Mouse (Mus musculus): ENCODE measurements around the gene Ucp2. TPM values are rescaled to one million over a fixed set of nuclear protein-coding genes. Genes with fewer than 3 reads are reported as not detected.
"Not testable (repeated sequence)": the region's sequence is repeated elsewhere in the genome, so short reads cannot be mapped to it uniquely, and the experiment has no call there.

Gene Ucp2
- total RNA-seq, 1 experiment from 2014 or later = 334 TPM

GRCm38 (mm10) chr7:100473846-100474454 lies 19.2 kb upstream of the Ucp2 start:
- no peak for ATAC-seq (replicated peaks; ENCODE audit: insufficient number of reproducible peaks, low FRiP score, low TSS enrichment, poor library complexity, severe bottlenecking)

DNA sequence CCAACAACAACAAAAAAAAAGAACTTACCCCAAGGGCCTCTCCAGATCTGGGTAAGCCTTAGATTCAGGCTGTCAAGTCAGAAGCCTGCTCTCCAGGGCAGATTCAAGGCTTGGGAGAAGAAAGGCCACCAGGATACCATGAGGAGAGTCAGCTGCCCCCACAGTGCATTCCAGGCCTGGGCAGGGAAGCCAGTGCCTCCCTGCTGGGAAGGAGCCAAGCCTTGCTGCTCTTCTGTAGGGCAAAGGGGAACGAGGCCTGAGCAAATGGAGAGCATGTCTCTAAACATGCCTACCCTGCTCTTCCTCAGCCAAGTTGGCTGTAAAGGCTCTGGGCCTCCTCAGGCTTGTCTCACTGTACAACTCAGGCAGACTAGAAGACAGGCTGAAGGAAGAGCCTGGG lies 18.5 kb upstream of the Ucp2 start:
- ATAC-seq (replicated peaks; ENCODE audit: insufficient number of reproducible peaks, low FRiP score, low TSS enrichment, poor library complexity, severe bottlenecking) = no peak

GRCm38 (mm10) chr7:100479100-100479822 lies 13.9 kb upstream of the Ucp2 start:
- no peak for ATAC-seq (replicated peaks; ENCODE audit: insufficient number of reproducible peaks, low FRiP score, low TSS enrichment, poor library complexity, severe bottlenecking)

DNA sequence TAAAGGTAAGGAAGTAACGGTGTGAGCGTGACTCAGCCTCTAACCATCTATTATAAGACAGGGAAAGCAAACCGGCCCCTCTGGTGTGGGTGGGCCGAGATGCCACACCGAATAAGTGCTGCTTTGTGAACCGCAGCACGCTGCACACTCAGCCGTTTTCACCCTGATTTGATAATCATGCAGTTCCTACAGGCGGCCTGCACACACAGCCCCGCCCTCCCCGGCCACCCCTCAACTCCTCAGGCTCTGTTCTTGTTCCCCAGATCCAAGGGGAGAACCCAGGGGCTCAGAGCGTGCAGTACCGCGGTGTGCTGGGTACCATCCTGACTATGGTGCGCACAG lies 13.3 kb upstream of the Ucp2 start:
- no peak for ATAC-seq (replicated peaks; ENCODE audit: insufficient number of reproducible peaks, low FRiP score, low TSS enrichment, poor library complexity, severe bottlenecking)

GRCm38 (mm10) chr7:100480175-100480574 lies 13.0 kb upstream of the Ucp2 start:
- ATAC-seq (replicated peaks; ENCODE audit: insufficient number of reproducible peaks, low FRiP score, low TSS enrichment, poor library complexity, severe bottlenecking) = no peak

- ATAC-seq (replicated peaks; ENCODE audit: insufficient number of reproducible peaks, low FRiP score, low TSS enrichment, poor library complexity, severe bottlenecking) = not testable (repeated sequence)
Observed at GRCm38 (mm10) chr7:100482046-100482445, 11.1 kb upstream of the Ucp2 start.

DNA sequence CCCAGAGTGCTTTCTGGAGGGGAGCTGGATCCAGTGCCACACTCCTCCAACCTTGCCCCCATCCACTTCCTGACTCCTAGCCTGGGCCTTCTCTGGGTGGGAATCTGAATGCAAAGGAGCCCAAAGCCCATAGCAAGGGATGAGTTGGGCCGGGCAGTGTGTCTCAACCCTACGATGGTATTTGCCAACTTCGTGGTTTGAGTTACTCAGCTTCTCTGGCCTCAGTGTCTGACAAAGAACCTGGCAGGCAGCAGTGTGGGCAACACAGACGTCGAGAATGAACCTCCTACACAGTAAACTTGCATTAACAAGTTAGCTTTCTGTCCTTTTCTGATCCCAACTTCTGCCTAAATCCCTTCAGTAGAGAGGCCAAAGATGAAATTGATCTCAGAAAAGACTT lies 8.6 kb upstream of the Ucp2 start:
- peak; percentile 24; the same call in 1 of the 2 replicates for ATAC-seq (replicated peaks; ENCODE audit: insufficient number of reproducible peaks, low FRiP score, low TSS enrichment, poor library complexity, severe bottlenecking)

- peak; percentile 91 for ATAC-seq (replicated peaks; ENCODE audit: insufficient number of reproducible peaks, low FRiP score, low TSS enrichment, poor library complexity, severe bottlenecking)
Observed at GRCm38 (mm10) chr7:100487301-100487700, 5.8 kb upstream of the Ucp2 start.

DNA sequence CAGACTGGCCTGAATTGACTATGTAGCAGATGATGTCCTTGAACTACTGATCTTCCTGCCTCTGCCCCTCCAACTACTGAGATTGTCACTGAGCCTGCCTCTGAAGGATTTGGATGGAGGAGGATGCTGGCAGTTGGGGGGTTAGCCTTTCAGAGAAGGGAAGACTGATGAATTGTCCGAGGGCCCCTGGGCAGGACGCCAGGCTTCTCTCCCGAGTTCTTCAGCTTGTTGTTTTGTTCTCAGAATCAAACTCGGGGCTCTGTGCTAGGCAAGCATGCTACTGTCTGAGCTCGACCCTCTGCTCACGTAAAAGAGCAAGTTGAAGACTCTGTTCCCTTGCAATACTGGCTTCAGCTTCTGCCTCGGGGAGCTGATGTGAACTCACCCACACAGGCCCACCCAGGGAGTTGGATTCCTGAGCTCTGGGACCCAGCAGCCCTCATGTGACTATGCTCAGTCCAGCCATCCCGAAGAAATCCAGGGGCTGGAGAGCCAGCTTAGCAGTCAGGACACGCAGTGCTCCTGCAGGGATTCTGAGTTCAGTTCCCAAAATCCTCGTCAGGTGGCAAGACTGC lies 4.6 kb upstream of the Ucp2 start:
- ATAC-seq (replicated peaks; ENCODE audit: insufficient number of reproducible peaks, low FRiP score, low TSS enrichment, poor library complexity, severe bottlenecking) = no peak

DNA sequence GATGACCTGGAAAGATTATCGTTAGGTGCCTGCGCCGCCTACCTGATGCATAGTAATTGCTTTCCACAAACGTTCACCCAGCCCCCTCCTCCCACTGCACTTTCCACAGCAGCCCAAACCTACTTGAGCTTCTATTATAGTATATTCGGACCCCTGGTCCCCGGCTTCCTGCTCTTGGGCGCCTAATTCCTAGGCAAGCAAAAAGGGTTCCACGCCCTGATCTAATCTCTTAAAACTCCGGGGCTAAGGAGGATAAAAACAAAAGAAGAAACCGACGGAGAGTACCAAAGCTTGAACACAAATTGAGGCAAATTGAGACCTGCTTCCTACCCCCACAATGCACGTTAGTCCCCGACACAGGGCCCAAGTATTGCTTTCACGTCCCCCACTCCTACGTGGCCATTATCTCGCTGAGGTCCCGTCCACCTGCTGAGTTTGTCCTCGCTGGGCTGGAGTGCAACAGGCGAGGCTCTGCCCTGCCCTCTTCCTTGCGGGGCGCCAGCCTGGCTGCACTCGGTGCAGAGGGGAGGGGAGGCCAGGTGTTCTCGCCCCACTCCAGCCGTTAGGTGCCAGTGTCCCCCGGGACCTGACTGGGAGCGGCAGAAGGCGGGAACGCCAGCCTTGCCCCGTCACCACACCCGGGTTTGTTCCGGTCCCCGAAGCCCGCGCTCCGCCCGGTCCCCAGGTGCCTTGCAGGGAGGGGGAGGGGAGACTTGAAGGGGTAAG lies 583 bp upstream of the Ucp2 start:
- no peak for ATAC-seq (replicated peaks; ENCODE audit: insufficient number of reproducible peaks, low FRiP score, low TSS enrichment, poor library complexity, severe bottlenecking)

- no peak for ATAC-seq (replicated peaks; ENCODE audit: insufficient number of reproducible peaks, low FRiP score, low TSS enrichment, poor library complexity, severe bottlenecking)
Observed at GRCm38 (mm10) chr7:100493484-100494414, 612 bp downstream of the Ucp2 start.

DNA sequence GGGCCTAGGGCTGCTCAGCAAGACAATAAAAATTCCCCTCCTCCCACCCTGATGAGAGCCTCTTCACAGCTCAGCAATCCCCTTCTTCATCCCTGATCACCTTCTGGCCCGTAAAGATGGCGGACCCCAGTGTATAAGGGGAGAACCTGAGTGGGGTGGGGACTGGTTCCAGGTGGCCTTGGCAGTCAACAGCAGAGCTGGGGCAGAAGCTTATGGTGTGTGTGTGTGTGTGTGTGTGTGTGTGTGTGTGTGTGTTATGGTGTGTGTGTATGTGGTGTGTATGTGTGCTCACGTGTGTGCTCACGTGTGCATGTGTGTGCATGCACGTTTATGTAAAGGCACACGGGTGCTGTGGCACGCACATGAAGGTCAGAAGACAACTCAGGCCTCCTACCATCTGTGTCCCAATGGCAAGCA lies 1.3 kb downstream of the Ucp2 start:
- ATAC-seq (replicated peaks; ENCODE audit: insufficient number of reproducible peaks, low FRiP score, low TSS enrichment, poor library complexity, severe bottlenecking) = no peak

DNA sequence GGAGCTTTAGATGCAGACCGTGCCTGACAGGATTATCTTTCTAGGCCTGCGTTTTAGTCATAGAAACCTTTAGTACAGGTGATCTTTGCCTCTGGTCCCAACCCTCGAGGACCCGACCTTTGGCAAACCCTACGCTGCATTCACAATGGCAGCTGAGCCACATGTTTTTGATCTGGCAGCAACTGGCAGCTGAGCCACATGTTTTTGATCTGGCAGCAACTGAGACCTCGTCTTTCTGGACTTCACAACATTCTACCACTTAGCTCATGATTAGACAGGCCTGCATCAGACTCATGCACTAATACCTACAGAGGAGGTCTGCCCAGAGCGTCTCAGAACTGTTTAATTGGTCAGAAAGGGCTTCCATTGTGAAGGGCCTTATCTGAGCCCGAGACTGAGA lies 1.9 kb downstream of the Ucp2 start:
- ATAC-seq (replicated peaks; ENCODE audit: insufficient number of reproducible peaks, low FRiP score, low TSS enrichment, poor library complexity, severe bottlenecking) = no peak

- ATAC-seq (replicated peaks; ENCODE audit: insufficient number of reproducible peaks, low FRiP score, low TSS enrichment, poor library complexity, severe bottlenecking) = peak; percentile 75
Observed at GRCm38 (mm10) chr7:100495581-100496251, 2.6 kb downstream of the Ucp2 start.

GRCm38 (mm10) chr7:100496371-100496770 lies 3.2 kb downstream of the Ucp2 start:
- no peak for ATAC-seq (replicated peaks; ENCODE audit: insufficient number of reproducible peaks, low FRiP score, low TSS enrichment, poor library complexity, severe bottlenecking)

DNA sequence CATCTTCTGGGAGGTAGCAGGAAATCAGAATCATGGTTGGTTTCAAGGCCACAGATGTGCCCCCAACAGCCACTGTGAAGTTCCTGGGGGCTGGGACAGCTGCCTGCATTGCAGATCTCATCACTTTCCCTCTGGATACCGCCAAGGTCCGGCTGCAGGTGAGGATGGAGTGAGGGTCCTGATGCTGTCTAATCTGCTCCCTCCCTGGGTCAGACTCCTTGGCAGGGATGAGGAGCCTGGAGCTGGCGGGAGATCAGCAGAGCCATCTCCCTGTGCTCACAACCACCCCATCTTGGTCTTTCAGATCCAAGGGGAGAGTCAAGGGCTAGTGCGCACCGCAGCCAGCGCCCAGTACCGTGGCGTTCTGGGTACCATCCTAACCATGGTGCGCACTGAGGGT lies 3.7 kb downstream of the Ucp2 start:
- no peak for ATAC-seq (replicated peaks; ENCODE audit: insufficient number of reproducible peaks, low FRiP score, low TSS enrichment, poor library complexity, severe bottlenecking)

DNA sequence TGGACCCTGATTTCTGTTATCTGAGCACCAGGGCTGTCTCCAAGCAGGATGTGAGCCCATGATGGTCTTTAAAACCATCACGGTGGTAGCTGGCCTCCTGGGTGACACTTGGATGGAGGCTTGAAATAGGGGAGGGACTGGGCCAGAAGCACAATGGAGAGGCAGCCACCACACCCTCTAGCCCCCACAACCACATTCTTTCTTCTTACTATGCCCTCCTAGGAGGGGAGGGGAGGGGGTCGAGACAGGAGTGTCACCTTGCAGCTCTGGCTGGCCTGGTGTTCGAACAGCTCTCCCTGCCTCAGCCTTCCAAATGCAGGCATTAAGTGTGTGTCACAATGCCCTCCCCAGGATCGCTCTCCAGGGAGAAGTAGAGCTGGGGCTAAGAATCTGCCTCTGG lies 4.3 kb downstream of the Ucp2 start:
- no peak for ATAC-seq (replicated peaks; ENCODE audit: insufficient number of reproducible peaks, low FRiP score, low TSS enrichment, poor library complexity, severe bottlenecking)

- ATAC-seq (replicated peaks; ENCODE audit: insufficient number of reproducible peaks, low FRiP score, low TSS enrichment, poor library complexity, severe bottlenecking) = no peak
Observed at GRCm38 (mm10) chr7:100497982-100498381, 4.8 kb downstream of the Ucp2 start.

Data from monocyte, adult 5-6 weeks (primary cell).